Comparison of ENCODE assay signal across 24 mouse cellular contexts in the genomic region with DNA sequence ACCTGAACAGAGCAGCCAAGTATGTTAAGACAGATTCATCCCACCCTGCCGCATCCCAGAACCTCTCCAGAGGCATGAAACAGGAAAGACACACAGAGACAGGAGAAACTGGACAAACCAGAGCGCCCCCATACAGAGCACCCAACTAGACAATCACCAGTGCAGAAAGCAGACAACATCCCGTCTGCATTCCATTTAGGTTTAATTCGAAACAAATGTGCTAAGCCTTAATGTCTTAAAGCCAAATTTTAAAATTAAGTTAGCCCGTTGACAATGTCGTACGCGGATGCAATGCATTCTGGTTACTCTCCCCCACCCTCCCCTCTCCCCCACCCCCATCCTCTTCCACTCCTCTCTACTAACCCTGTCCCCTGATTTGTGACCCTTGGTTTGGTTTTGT.
"Had no signal": no experiment of that assay in that cellular context is flagged by ENCODE, and none has a peak within 500 bp of the region (broad histone marks: within the 10 kb centered on the region; RNA-seq: fewer than 3 reads in every experiment).

No protein-coding gene starts in this region.

- H3K27me3 ChIP-seq: heart, embryonic 12.5 days; hindbrain, embryonic 13.5 days; hindbrain, embryonic 15.5 days; intestine, embryonic 15.5 days; limb, embryonic 13.5 days; liver, embryonic 13.5 days; liver, embryonic 15.5 days had no signal

- H3K4me2 ChIP-seq: heart, embryonic 12.5 days; hindbrain, embryonic 13.5 days; hindbrain, embryonic 15.5 days; intestine, embryonic 15.5 days; limb, embryonic 13.5 days; liver, embryonic 11.5 days; liver, embryonic 13.5 days; liver, embryonic 15.5 days had no signal

- ATAC-seq: hindbrain, postnatal 0 days; intestine, embryonic 15.5 days; intestine, postnatal 0 days had no signal

- H3K4me3 ChIP-seq: heart, embryonic 10.5 days; heart, embryonic 12.5 days; hindbrain, embryonic 13.5 days; hindbrain, embryonic 15.5 days; intestine, embryonic 15.5 days; layer of hippocampus, adult 2 months; left cerebral cortex, adult 2 months; limb, embryonic 13.5 days; liver, embryonic 13.5 days; liver, embryonic 15.5 days had no signal

- H3K4me1 ChIP-seq: heart, embryonic 10.5 days; hindbrain, embryonic 13.5 days; hindbrain, embryonic 15.5 days; intestine, embryonic 15.5 days; liver, embryonic 13.5 days; liver, embryonic 15.5 days had no signal

- H3K9me3 ChIP-seq: heart, embryonic 10.5 days; hindbrain, embryonic 13.5 days; hindbrain, embryonic 15.5 days; intestine, embryonic 15.5 days; limb, embryonic 13.5 days; liver, embryonic 13.5 days; liver, embryonic 15.5 days had no signal

- H3K36me3 ChIP-seq: heart, embryonic 12.5 days; intestine, embryonic 15.5 days; liver, embryonic 13.5 days; liver, embryonic 15.5 days had no signal

- DNase-seq: gastrocnemius, postnatal 14 days; gastrocnemius, postnatal 36 days; heart, adult 18-20 months; heart, postnatal 10 days; heart, postnatal 36 days; kidney, adult 18-20 months; kidney, adult 8-10 months; kidney, postnatal 10 days; kidney, postnatal 25 days; kidney, postnatal 4 days; liver; liver, embryonic 13.5 days had no signal

- H3K27ac ChIP-seq: heart, embryonic 10.5 days; hindbrain, embryonic 13.5 days; hindbrain, embryonic 15.5 days; hindbrain, postnatal 0 days; intestine, embryonic 15.5 days; layer of hippocampus, adult 2 months; left cerebral cortex, adult 2 months; limb, embryonic 13.5 days; liver, embryonic 13.5 days; liver, embryonic 15.5 days had no signal

- H3K9ac ChIP-seq: heart, embryonic 12.5 days; hindbrain, embryonic 13.5 days; hindbrain, embryonic 15.5 days; intestine, embryonic 15.5 days; limb, embryonic 13.5 days; liver, embryonic 13.5 days; liver, embryonic 15.5 days had no signal
